Mouse (Mus musculus) heart, embryonic 11.5 days (tissue): ENCODE measurements around the gene Gabrg2. TPM values are rescaled to one million over a fixed set of nuclear protein-coding genes. Genes with fewer than 3 reads are reported as not detected.

ENCODE experiments used
- ATAC-seq: fragments of 200-750 bp; cut with Nextera tagmentation; replicated peaks from 2 replicates; pipeline ENCODE4 v1.8.0; 2017; ENCODE audit warnings: moderate library complexity; ENCODE audit not compliant: insufficient number of reproducible peaks, low FRiP score, low TSS enrichment
- H3K27ac ChIP-seq: fragments of 300-500 bp; sonication (generic); 2 replicates; pipeline ENCODE4 v1.5.1; 2014; ENCODE audit warnings: mild to moderate bottlenecking, low read depth, low read length
- H3K27me3 ChIP-seq: fragments of 300-500 bp; sonication (generic); 2 replicates; pipeline ENCODE4 v1.6.1; 2014; ENCODE audit warnings: mild to moderate bottlenecking, low read length, mixed read lengths; ENCODE audit not compliant: control insufficient read depth, insufficient read depth
- H3K36me3 ChIP-seq: fragments of 300-500 bp; sonication (generic); 2 replicates; pipeline ENCODE4 v1.6.1; 2014; ENCODE audit warnings: mild to moderate bottlenecking, low read length, moderate library complexity, mixed read lengths; ENCODE audit not compliant: control insufficient read depth, insufficient read depth
- H3K4me1 ChIP-seq: fragments of 300-500 bp; sonication (generic); 2 replicates; pipeline ENCODE4 v1.6.1; 2014; ENCODE audit warnings: low read length; ENCODE audit not compliant: control insufficient read depth, insufficient read depth
- H3K4me2 ChIP-seq: fragments of 300-500 bp; sonication (generic); 2 replicates; pipeline ENCODE4 v1.6.1; 2014; ENCODE audit warnings: mild to moderate bottlenecking, moderate library complexity
- H3K4me3 ChIP-seq: fragments of 300-500 bp; sonication (generic); 2 replicates; pipeline ENCODE4 v1.5.1; 2014; ENCODE audit warnings: low read depth, low read length
- H3K9ac ChIP-seq: fragments of 300-500 bp; sonication (generic); 2 replicates; pipeline ENCODE4 v1.6.1; 2014; ENCODE audit warnings: mild to moderate bottlenecking, low read depth, low read length, moderate library complexity
- H3K9me3 ChIP-seq: fragments of 300-500 bp; sonication (generic); replicated peaks from 2 replicates; pipeline ENCODE4 v1.6.1; 2016; ENCODE audit warnings: low read length; ENCODE audit not compliant: control insufficient read depth
- WGBS: fragments of 180-500 bp; shearing (Covaris S2); extraction: QIAGEN DNeasy Blood & Tissue Kit; methylation state at CpG from one replicate; pipeline ENCODE4 v1.1.7; 2014; ENCODE audit not compliant: insufficient replicate concordance; 5-methylcytosine and 5-hydroxymethylcytosine counted together
- polyA plus RNA-seq: library from polyadenylated mRNA; unstranded; fragments of >200 nt; fragmentation: Nextera tagmentation; extraction: Ambion mirVana; gene quantifications from 2 replicates; pipeline ENCODE4 v1.2.1, GENCODE M21; 2014

Gabrg2 gene
- polyA plus RNA-seq, 1 experiment from 2014 or later, result 0.09 TPM

GRCm38 (mm10) chr11:41937979-41938378 lies 62.7 kb downstream of the Gabrg2 start:
- 80% methylated on average over 2 of the region's 2 CpGs for WGBS
- Histone ChIP-seq H3K9ac (no peak overlapping the region), H3K4me3 (no peak overlapping the region), H3K36me3 (no peaks in the 10 kb centered on the region), H3K4me2 (no peak overlapping the region), H3K27me3 (no peaks in the 10 kb centered on the region), H3K27ac (no peak overlapping the region), H3K9me3 (no peaks in the 10 kb centered on the region), H3K4me1 (no peaks in the 10 kb centered on the region)
- ATAC-seq, result no peak

DNA sequence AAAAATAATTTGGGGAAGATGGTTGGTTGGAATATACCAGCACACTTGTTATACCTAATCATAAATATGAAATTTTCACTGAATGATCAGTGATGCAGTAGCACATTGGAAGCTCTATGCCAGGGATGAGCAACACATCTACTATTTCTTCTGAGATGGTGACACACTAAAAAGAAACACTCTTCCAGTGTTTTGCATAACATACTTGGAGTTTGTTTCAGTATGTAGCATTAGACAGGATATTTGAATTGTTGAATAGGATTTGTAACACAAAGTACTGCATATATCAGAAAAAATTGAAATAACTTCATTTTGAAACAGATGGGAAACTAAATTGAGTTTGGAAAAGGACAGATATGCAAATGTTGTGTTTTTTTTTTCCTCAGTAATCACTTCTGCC lies 81.8 kb downstream of the Gabrg2 start:
- no peaks in the 10 kb centered on the region for H3K36me3 ChIP-seq
- no peaks in the 10 kb centered on the region for H3K4me1 ChIP-seq
- no peak overlapping the region for H3K4me2 ChIP-seq
- ATAC-seq, result no peak
- H3K9me3 ChIP-seq, result no peaks in the 10 kb centered on the region
- H3K27ac ChIP-seq, result no peak overlapping the region
- no peak overlapping the region for H3K9ac ChIP-seq
- no peak overlapping the region for H3K4me3 ChIP-seq
- no peaks in the 10 kb centered on the region for H3K27me3 ChIP-seq

DNA sequence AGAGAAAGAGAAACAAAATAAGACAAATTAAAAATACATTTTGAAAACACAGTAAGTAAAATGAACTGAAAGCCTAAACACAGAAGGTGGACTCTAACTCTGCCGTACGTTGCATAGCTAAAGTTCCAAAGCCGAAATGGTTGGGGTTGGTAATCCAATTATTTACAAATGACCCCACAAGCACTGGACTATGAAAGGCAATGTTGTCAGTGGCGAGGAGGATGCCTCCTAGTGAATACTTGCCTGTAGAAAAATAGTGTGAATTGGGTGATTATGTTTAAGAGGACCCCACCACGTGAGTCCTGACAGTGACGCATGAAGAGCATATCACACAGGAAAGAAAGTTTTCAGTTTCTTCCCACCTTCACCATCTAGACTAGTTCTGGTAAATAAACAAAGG lies 86.6 kb downstream of the Gabrg2 start:
- H3K4me1 ChIP-seq, result no peaks in the 10 kb centered on the region
- H3K4me3 ChIP-seq, result no peak overlapping the region
- WGBS, result 70% methylated on average over 6 of the region's 6 CpGs
- H3K9ac ChIP-seq, result no peak overlapping the region
- no peaks in the 10 kb centered on the region for H3K27me3 ChIP-seq
- no peaks in the 10 kb centered on the region for H3K36me3 ChIP-seq
- no peaks in the 10 kb centered on the region for H3K9me3 ChIP-seq
- no peak overlapping the region for H3K4me2 ChIP-seq
- no peak overlapping the region for H3K27ac ChIP-seq
- no peak for ATAC-seq

GRCm38 (mm10) chr11:41903661-41904060 lies 97.0 kb downstream of the Gabrg2 start:
- ATAC-seq, result no peak
- Histone ChIP-seq H3K9me3 (no peaks in the 10 kb centered on the region), H3K36me3 (no peaks in the 10 kb centered on the region), H3K27ac (no peak overlapping the region), H3K9ac (no peak overlapping the region), H3K4me1 (no peaks in the 10 kb centered on the region), H3K27me3 (no peaks in the 10 kb centered on the region), H3K4me3 (no peak overlapping the region), H3K4me2 (no peak overlapping the region)
- WGBS, result 81% methylated on average over 2 of the region's 2 CpGs

Other genes starting within 250 kb of the Gabrg2 start
- gene Gabra1, start 182.1 kb upstream of the Gabrg2 start, polyA plus RNA-seq, result 1.6 and 2.0 TPM in 2 replicates